Mouse (Mus musculus): ENCODE measurements at regions not wholly inside any gene's neighbourhood (a gene's known extent, or its start where the extent isn't known, plus 50 kb on each side); places are given as distances from the start of the nearest gene placed in this dataset.
"Not testable (repeated sequence)": the region's sequence is repeated elsewhere in the genome, so short reads cannot be mapped to it uniquely, and the experiment has no call there.

DNA sequence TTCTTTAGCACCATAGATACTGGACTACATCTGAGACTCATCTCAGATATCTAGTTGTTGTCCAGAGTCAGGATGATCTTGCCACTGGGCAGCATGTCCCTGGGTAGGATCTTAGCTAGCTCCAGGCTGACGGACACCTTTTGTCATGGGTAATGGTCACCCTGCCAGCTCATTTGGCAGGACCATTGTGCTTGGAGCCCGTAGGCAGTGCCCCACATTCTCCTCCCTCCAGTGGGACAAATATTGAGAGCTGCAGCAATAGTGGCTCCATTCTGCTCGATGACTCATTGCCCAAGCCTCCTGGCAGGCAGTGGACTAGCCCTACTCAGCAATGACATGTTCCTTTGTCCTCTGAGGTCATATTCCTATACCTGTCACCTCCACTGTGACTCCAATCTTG, 258.9 kb upstream of the Tmpo start:
- 85% methylated on average over 3 of the region's 3 CpGs for WGBS
- Histone ChIP-seq H3K9ac (no peak overlapping the region), H3K9me3 (replicated peaks) (no peaks in the 10 kb centered on the region), H3K4me3 (replicated peaks) (no peak overlapping the region), H3K27me3 (no peaks in the 10 kb centered on the region), H3K27ac (replicated peaks) (no peak overlapping the region), H3K4me1 (no peaks in the 10 kb centered on the region), H3K36me3 (no peaks in the 10 kb centered on the region), H3K4me2 (replicated peaks) (no peak overlapping the region)
- ATAC-seq (ENCODE audit: insufficient number of reproducible peaks, low FRiP score, low TSS enrichment, low read depth), result no peak

DNA sequence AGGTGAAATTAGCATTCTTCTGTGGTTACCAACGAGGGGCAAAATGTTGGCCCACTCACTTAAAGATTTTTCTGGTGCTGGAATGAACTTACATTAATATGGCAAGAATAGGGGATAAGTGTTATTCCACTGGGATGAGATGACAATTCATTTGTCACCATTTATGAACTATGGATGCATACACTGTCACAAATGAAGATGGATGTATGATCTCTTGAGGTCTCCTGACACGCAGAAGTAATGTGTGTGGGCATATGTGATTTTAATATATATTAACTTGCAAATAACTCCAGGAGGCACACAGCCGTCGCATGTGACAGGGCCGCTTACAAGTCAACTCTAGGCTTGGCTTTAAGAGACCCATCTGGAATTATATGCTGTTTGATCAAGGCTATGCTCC, 256.8 kb upstream of the Tmpo start:
- no peak overlapping the region for H3K27ac ChIP-seq (replicated peaks)
- 71% methylated on average over 5 of the region's 5 CpGs for WGBS
- H3K4me1 ChIP-seq, result no peaks in the 10 kb centered on the region
- H3K27me3 ChIP-seq, result no peaks in the 10 kb centered on the region
- no peak overlapping the region for H3K4me2 ChIP-seq (replicated peaks)
- no peaks in the 10 kb centered on the region for H3K9me3 ChIP-seq (replicated peaks)
- no peak overlapping the region for H3K9ac ChIP-seq
- no peak for ATAC-seq (ENCODE audit: insufficient number of reproducible peaks, low FRiP score, low TSS enrichment, low read depth)
- H3K4me3 ChIP-seq (replicated peaks), result no peak overlapping the region
- H3K36me3 ChIP-seq, result no peaks in the 10 kb centered on the region

DNA sequence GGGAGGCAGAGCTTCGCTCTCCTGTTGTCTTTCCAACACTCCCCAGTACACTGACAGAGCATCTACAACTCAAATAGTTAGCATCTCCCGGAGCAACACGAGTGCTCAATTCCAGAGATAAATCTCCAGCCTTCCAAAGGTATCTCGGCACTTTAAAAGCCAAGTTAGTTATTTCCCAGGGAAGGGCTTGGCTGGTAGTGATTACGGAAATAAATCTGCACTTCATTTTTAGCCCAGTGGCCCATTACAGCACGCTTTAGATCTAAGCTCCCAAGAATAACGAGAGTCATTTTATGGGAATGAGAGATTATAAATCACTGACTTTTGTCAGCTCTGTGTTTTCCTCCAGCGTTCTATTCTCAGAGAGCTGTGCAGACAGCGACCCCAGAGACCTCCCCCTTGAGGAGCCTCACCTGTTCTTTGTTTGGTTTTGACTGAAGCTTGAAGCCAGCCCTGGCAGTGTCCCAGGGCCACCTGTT, 255.0 kb upstream of the Tmpo start:
- Histone ChIP-seq H3K27ac (replicated peaks) (no peak overlapping the region), H3K4me1 (no peaks in the 10 kb centered on the region), H3K4me3 (replicated peaks) (no peak overlapping the region), H3K9me3 (replicated peaks) (no peaks in the 10 kb centered on the region), H3K4me2 (replicated peaks) (no peak overlapping the region), H3K27me3 (no peaks in the 10 kb centered on the region), H3K9ac (no peak overlapping the region), H3K36me3 (no peaks in the 10 kb centered on the region)
- ATAC-seq (ENCODE audit: insufficient number of reproducible peaks, low FRiP score, low TSS enrichment, low read depth), result no peak
- 27% methylated on average over 9 of the region's 9 CpGs for WGBS

DNA sequence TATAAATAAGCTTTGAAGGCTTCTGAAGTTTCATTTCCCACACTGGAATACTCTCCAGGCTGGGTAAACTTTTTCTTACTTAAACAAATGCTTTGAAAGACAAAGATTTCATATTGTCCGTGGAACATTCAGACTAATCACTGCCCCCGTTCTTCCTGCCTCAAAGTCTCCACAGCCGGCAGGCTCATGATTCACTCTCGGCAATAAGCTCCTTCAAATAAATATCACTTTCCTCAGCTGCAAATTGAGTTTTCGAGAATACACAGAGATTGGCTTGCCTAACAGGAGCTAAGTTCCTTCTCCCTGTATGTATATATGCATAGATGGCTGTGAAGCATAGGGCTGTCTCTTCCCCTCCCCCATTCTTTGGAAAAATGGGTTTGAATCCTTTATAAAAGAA, 249.2 kb upstream of the Tmpo start:
- 23% methylated on average over 5 of the region's 5 CpGs for WGBS
- Histone ChIP-seq H3K4me2 (replicated peaks) (no peak overlapping the region), H3K9me3 (replicated peaks) (no peaks in the 10 kb centered on the region), H3K9ac (no peak overlapping the region), H3K27me3 (no peaks in the 10 kb centered on the region; the same call in 1 of the 2 replicates), H3K4me1 (no peaks in the 10 kb centered on the region), H3K36me3 (no peaks in the 10 kb centered on the region), H3K27ac (replicated peaks) (no peak overlapping the region), H3K4me3 (replicated peaks) (no peak overlapping the region)
- 0 out of 2 replicates have a peak, but pooled peaks have one; percentile 54 for ATAC-seq (ENCODE audit: insufficient number of reproducible peaks, low FRiP score, low TSS enrichment, low read depth)

DNA sequence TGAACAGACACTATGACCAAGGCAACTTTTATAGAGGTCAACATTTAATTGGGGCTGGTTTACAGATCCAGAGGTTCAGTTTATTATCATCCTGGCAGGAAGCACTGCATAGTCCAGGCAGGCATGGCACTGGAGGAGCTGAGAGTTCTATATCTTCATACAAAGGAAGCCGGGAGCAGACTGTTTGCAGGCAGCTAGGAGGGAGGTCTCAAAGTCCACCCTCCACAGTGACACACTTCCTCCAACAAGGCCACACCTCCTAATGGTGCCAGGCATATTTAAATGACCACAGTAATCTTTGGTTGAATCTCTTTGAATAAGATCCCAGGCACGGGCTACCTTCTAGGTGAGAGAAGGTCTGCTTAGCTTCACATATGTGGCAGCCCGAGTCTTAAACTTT, 245.5 kb upstream of the Tmpo start:
- Histone ChIP-seq H3K9ac (no peak overlapping the region), H3K4me3 (replicated peaks) (no peak overlapping the region), H3K4me2 (replicated peaks) (no peak overlapping the region), H3K36me3 (no peaks in the 10 kb centered on the region), H3K27ac (replicated peaks) (no peak overlapping the region), H3K9me3 (replicated peaks) (no peaks in the 10 kb centered on the region), H3K27me3 (no peaks in the 10 kb centered on the region; the same call in 1 of the 2 replicates), H3K4me1 (no peaks in the 10 kb centered on the region)
- ATAC-seq (ENCODE audit: insufficient number of reproducible peaks, low FRiP score, low TSS enrichment, low read depth), result no peak
- WGBS, result 87% methylated on average over 3 of the region's 3 CpGs

DNA sequence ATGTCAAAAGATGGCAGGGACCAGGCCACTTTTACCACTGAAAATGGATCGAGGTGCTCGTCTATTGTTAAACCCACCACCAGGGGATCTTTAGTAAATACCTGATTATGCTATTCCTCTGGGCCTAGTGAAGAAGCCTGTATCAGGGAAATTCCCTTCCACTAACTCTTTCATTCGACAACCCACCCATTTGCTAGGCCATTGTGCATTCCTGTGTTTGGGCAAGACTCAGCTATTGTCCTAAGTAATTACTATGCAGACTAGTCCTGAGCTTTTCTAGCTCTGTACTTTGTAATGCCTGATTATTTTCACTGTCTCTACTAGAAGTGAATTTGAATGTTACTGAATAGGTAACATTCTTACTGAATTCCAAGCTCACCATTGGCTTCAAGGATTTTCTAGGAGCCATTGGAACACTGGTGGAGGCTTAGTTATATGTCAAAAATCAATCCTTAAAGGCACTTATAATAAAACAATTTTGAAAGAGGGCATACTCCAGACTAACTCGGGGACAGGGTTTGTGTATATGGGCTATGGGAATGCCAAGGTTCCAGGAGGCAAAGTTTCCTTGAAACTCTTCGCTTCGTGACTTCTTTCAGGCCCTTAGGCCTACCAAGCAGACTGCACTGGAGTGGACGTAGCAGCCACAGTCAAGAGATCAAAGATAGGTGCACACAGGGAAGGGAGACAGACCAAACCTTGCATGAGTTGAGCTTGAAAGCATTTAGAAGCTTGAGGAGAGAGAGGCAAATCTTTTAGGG, 244.7 kb upstream of the Tmpo start:
- H3K27ac ChIP-seq (replicated peaks); H3K4me3 ChIP-seq (replicated peaks); H3K4me1 ChIP-seq; ATAC-seq (ENCODE audit: insufficient number of reproducible peaks, low FRiP score, low TSS enrichment, low read depth); H3K4me2 ChIP-seq (replicated peaks); H3K9me3 ChIP-seq (replicated peaks); H3K9ac ChIP-seq; H3K36me3 ChIP-seq; H3K27me3 ChIP-seq: not testable (repeated sequence)
- 72% methylated on average over 7 of the region's 7 CpGs for WGBS

DNA sequence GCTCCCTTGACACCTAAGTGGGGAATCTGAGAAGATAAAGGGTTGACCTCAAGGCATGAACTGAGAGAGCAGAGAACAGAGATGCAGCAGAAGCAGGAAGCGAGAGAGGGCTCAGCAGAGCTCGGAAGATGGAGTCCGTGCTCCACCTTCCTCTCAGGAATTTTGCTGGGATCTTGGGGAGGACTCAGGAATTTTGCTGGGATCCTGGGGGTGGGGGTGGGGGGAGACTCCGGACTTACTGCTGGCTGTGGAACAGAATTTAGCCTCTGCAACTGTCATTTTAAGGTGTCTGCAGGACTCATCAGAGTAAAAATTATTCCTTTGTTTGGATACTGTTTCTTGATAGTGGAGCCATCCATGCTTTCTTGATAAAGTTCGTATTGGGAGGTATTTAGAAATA, 243.7 kb upstream of the Tmpo start:
- Histone ChIP-seq H3K4me3 (replicated peaks) (no peak overlapping the region), H3K36me3 (no peaks in the 10 kb centered on the region), H3K4me1 (no peaks in the 10 kb centered on the region), H3K4me2 (replicated peaks) (no peak overlapping the region), H3K27me3 (no peaks in the 10 kb centered on the region; the same call in 1 of the 2 replicates), H3K27ac (replicated peaks) (no peak overlapping the region), H3K9me3 (replicated peaks) (no peaks in the 10 kb centered on the region), H3K9ac (no peak overlapping the region)
- ATAC-seq (ENCODE audit: insufficient number of reproducible peaks, low FRiP score, low TSS enrichment, low read depth), result no peak
- 66% methylated on average over 5 of the region's 5 CpGs for WGBS

DNA sequence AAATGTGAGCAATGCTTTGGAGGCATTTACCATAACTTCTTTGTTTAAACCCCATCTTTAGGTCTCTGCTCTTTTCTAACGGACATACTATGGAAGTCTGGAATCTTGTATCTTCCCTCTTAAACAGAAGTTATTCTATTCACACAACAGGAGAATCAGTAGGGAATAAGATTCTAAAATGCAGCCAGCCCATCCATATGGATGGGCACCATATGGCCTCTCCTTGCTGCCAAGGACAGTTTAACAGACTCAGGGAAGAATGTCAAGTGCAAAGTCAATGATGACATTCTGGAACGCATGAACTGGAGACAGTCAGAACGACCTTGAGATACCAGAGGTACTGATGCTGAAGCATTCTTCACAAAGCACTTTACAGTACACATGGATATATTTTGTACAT, 206.1 kb upstream of the Tmpo start:
- WGBS, result 77% methylated on average over 3 of the region's 3 CpGs
- Histone ChIP-seq H3K4me2 (replicated peaks) (no peak overlapping the region), H3K27ac (replicated peaks) (no peak overlapping the region), H3K9me3 (replicated peaks) (no peaks in the 10 kb centered on the region), H3K4me1 (no peaks in the 10 kb centered on the region), H3K9ac (no peak overlapping the region), H3K36me3 (no peaks in the 10 kb centered on the region), H3K4me3 (replicated peaks) (no peak overlapping the region), H3K27me3 (no peaks in the 10 kb centered on the region)
- no peak for ATAC-seq (ENCODE audit: insufficient number of reproducible peaks, low FRiP score, low TSS enrichment, low read depth)

DNA sequence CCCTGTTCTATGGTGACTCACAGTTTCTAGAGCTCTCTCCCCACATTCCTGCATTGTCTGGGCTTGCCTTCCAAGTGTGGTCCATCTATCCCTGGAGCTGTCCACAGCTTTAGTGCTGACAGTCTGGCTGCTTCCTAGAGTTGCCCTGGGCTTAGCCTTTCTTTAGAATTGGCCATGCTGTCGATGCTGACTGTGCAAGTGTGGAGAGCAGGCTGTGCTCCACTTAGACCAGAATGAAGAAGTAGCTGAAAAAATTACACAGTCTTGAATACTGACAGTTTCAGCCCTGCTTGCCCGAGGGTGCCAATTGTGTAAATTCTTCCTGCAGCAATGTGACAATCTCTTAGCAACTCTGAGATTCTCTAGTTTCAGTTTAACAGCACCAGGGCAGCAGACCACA, 203.3 kb upstream of the Tmpo start:
- Histone ChIP-seq H3K27ac (replicated peaks) (no peak overlapping the region), H3K9ac (no peak overlapping the region), H3K9me3 (replicated peaks) (no peaks in the 10 kb centered on the region), H3K4me3 (replicated peaks) (no peak overlapping the region), H3K36me3 (no peaks in the 10 kb centered on the region), H3K27me3 (no peaks in the 10 kb centered on the region), H3K4me1 (no peaks in the 10 kb centered on the region), H3K4me2 (replicated peaks) (no peak overlapping the region)
- ATAC-seq (ENCODE audit: insufficient number of reproducible peaks, low FRiP score, low TSS enrichment, low read depth), result no peak
- 47% methylated on average over 2 of the region's 2 CpGs for WGBS

DNA sequence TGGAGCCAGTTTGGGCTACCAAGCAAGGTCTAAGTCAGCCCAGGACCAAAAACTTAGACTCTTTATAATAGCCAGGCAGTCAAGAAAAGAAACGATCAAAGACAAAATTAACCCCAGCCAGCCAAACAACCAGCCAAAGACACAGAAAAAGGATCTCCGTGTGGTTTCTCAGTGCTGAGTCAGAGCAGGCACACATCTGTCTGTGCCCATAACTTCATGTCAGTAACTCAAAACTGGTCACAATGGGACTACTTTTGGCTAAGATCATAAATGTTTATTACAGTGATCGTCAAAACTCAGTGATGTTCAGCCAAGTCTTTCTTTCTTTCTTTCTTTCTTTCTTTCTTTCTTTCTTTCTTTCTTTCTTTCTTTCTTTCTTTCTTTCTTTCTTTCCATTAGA, 195.6 kb upstream of the Tmpo start:
- H3K4me2 ChIP-seq (replicated peaks), result no peak overlapping the region
- no peak for ATAC-seq (ENCODE audit: insufficient number of reproducible peaks, low FRiP score, low TSS enrichment, low read depth)
- no peaks in the 10 kb centered on the region for H3K36me3 ChIP-seq
- H3K27me3 ChIP-seq, result no peaks in the 10 kb centered on the region
- no peak overlapping the region for H3K9ac ChIP-seq
- no peak overlapping the region for H3K4me3 ChIP-seq (replicated peaks)
- no peaks in the 10 kb centered on the region for H3K9me3 ChIP-seq (replicated peaks)
- no peaks in the 10 kb centered on the region for H3K4me1 ChIP-seq
- WGBS, result 68% methylated on average over 3 of the region's 3 CpGs
- H3K27ac ChIP-seq (replicated peaks), result no peak overlapping the region

DNA sequence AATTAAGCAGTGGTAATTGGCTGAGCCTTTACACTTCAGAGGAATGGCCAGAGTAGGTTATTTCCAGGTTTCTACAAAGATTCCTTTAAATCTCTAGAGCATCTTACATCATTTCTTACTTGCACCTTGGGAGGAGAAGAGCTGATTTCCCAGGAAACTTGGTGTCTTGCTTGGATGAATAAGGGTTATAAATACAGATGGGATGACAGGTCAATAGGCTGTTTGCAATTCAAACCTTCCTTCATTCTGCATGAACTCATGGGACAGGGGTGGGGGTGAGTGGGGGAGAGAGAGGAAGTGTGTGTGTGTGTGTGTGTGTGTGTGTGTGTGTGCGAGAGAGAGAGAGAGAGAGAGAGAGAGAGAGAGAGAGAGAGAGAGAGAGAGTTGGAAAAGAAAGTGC, 186.4 kb upstream of the Tmpo start:
- H3K9me3 ChIP-seq (replicated peaks), result no peaks in the 10 kb centered on the region
- no peak overlapping the region for H3K27ac ChIP-seq (replicated peaks)
- H3K9ac ChIP-seq, result no peak overlapping the region
- H3K4me1 ChIP-seq, result no peaks in the 10 kb centered on the region
- no peaks in the 10 kb centered on the region for H3K36me3 ChIP-seq
- ATAC-seq (ENCODE audit: insufficient number of reproducible peaks, low FRiP score, low TSS enrichment, low read depth), result no peak
- no peaks in the 10 kb centered on the region for H3K27me3 ChIP-seq
- no peak overlapping the region for H3K4me2 ChIP-seq (replicated peaks)
- WGBS, result 60% methylated on average over 1 of the region's 1 CpGs
- H3K4me3 ChIP-seq (replicated peaks), result no peak overlapping the region

DNA sequence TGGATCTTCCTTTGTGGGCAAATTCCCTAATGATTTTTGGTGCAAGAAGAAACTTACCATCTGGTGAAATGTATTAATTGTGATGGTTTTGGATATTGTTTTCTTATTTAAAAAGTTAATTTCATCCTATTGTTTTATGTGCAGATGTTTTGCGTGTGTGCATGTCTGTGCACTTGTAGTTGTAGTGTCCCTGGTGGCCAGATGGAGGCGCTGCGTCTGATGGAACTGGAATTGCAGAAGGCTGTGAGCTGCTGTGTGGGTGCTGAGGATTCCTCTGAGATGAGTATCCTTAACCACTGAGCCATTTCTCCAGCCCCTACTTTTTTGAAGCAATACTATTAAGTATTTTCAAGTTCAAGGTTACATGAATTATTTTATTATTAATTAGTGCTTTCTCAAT, 181.5 kb upstream of the Tmpo start:
- Histone ChIP-seq H3K36me3 (no peaks in the 10 kb centered on the region), H3K4me3 (replicated peaks) (no peak overlapping the region), H3K4me2 (replicated peaks) (no peak overlapping the region), H3K27me3 (no peaks in the 10 kb centered on the region), H3K4me1 (no peaks in the 10 kb centered on the region), H3K27ac (replicated peaks) (no peak overlapping the region), H3K9ac (no peak overlapping the region), H3K9me3 (replicated peaks) (no peaks in the 10 kb centered on the region)
- WGBS, result 69% methylated on average over 3 of the region's 3 CpGs
- ATAC-seq (ENCODE audit: insufficient number of reproducible peaks, low FRiP score, low TSS enrichment, low read depth), result no peak
